Mouse (Mus musculus): ENCODE measurements at regions not wholly inside any gene's neighbourhood (a gene's known extent, or its start where the extent isn't known, plus 50 kb on each side); places are given as distances from the start of the nearest gene placed in this dataset.
"Not testable (repeated sequence)": the region's sequence is repeated elsewhere in the genome, so short reads cannot be mapped to it uniquely, and the experiment has no call there.

- not testable (repeated sequence) for ATAC-seq (ENCODE audit: low TSS enrichment)
These were observed 1547.9 kb upstream of the Pcdh17 start for GRCm38 (mm10) chr14:82895448-82895847.

- ATAC-seq (ENCODE audit: low TSS enrichment), result peak; percentile 85; the same call in 1 of the 2 replicates
These were observed 1544.5 kb upstream of the Pcdh17 start for GRCm38 (mm10) chr14:82898841-82899240.
